Mouse (Mus musculus): ENCODE results near the gene Sec24d.

The Sec24d gene

GRCm38 (mm10) chr3:123266753-123267651, at the start of gene Sec24d:
TSS of gene Sec24d (plus strand) at chr3:123267455.
- DNase-seq (ENCODE audit: low spot score in 2 of 2) = peak; percentile 73 to 75

GRCm38 (mm10) chr3:123218646-123219045, 48.6 kb upstream of the Sec24d start:
- DNase-seq (ENCODE audit: low spot score in 2 of 2) = no peak

DNA sequence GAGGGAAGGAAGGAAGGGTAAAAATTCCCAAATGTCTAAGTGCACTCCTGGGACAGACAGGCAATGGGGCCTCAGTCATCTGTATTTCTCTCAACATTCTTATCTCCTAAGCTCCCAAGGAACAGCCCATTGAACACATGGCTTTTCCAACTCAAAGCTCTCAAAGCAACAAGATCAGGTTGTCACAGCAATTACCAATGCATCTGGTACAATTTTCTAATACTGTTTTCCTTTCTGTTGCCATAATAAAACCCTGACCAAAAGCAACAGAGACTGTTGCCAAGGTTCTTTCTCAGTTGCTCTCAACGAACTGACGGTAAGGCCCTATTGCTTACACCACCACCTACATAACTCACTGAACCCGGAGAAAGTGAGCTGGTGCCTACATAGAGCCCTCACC, 40.0 kb upstream of the Sec24d start:
- no peak for DNase-seq (ENCODE audit: low spot score in 2 of 2)

- no peak for DNase-seq (ENCODE audit: low spot score in 2 of 2)
These were observed 35.6 kb upstream of the Sec24d start for GRCm38 (mm10) chr3:123231639-123232038.

GRCm38 (mm10) chr3:123234191-123234836, 32.9 kb upstream of the Sec24d start:
- peak in 1 of 2 experiments; percentile 8 for DNase-seq (ENCODE audit: low spot score in 2 of 2)

- no peak for DNase-seq (ENCODE audit: low spot score in 2 of 2)
These were observed 31.8 kb upstream of the Sec24d start for GRCm38 (mm10) chr3:123235495-123235894.

GRCm38 (mm10) chr3:123235921-123236320, 31.3 kb upstream of the Sec24d start, which contains the start of gene Synpo2:
TSS of gene Synpo2 (minus strand) at chr3:123236149.
- DNase-seq (ENCODE audit: low spot score in 2 of 2) = peak in 1 of 2 experiments; percentile 6

GRCm38 (mm10) chr3:123237039-123237438, 30.2 kb upstream of the Sec24d start:
- DNase-seq (ENCODE audit: low spot score in 2 of 2) = no peak

- no peak for DNase-seq (ENCODE audit: low spot score in 2 of 2)
These were observed 29.8 kb upstream of the Sec24d start for GRCm38 (mm10) chr3:123237446-123237845.

DNA sequence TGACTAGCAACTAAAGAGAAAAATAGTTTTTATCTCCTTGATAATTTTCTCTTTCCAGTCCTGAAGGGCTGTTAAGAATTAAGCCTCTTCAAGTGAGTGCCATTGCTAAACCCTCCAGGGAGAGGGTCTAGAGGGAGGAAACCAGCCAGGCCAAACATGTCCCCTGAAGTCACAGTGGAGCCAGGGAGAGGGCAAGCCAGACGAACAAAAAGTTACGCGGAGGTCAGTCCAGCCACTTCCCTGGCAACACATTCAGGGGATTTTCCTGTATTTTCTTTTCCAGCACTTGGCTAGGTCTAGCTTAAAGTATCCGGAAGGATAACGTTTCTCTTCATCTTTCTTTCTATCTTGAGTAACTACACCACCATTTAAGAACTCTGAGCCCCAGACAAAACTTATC, 22.9 kb upstream of the Sec24d start:
- DNase-seq (ENCODE audit: low spot score in 2 of 2) = no peak

DNA sequence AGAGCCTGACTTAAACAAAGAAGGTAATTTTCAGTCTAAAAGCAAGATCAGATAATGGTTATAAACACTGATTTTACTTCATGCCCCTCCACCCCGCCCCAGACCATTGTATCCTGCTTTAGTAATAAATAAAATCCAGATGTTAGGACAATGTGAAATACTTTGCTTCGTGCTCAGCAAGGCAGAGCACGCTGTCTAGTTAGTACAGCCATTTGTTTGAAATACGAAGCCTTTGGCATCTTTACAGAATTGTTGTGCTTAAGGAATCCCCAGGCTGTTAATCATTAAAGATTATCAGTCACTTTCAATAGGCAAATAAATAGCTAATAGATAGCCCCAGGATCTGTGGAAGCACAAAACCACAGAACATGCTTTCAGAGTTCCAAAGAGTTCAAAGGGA, 21.6 kb upstream of the Sec24d start:
- no peak for DNase-seq (ENCODE audit: low spot score in 2 of 2)

DNA sequence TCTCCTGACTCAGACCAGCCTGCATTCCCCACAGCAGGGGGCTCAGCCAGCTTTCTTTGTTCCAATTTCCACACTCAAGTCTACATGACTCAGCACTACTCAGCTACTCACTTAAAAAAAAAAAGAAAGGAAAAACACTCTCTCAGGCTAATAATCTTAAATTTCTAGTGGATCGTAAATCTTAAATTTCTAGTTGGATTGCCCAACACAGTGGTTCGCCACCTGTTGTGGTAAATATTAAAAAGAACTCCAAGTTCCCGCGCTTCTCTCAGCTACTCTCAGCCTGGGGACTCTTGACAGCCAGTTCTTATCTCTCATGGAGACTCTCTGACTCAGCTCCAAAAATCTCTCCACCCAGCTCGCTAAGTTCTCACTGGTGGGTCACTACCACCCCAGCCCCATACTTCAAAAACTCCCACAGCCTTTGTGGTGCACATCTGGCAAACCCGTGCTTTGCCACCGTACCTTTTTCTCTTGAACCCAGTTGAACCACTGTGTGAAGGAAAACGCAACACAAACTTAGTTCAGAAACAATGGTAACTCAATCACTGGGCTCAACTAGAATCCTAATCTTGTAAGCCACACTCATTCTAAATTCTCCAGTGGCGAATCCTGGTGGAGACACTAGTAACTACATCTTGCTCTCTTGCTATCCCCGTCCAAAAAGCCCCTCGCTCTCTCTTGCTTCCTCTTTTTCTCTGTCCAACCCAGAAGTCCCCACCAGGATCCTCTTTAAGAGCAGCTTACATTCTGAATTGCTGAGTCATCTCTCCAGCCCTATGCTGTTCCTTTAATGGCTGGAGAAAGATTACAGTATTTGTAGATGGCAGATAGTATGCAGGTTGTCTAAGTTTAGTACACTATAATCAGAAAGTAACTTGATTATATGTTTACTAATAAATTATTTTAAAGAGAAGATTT, 10.8 kb upstream of the Sec24d start:
- peak in 1 of 2 experiments; percentile 8 for DNase-seq (ENCODE audit: low spot score in 2 of 2)

DNA sequence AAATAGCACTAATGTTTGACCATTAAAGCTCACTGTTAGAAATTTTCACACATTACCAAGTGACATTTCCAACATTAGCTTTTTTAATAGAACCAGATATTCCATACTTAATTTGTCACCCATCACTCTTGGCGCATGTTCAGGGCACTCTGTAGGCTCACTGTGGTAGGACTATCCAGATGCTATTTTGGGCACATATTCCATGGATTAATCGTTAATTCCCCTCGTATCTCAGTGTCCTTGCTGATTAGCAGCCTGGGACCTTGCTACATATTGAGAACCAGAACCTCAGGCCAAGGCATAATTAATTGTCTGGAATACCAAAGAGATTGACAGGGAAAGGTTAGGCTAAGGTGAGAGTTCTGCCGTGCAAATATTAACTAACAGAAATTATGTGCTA, 8.5 kb upstream of the Sec24d start:
- no peak for DNase-seq (ENCODE audit: low spot score in 2 of 2)

GRCm38 (mm10) chr3:123264706-123265105, 2.5 kb upstream of the Sec24d start:
- DNase-seq (ENCODE audit: low spot score in 2 of 2) = no peak

GRCm38 (mm10) chr3:123267741-123268201, 516 bp downstream of the Sec24d start:
- DNase-seq (ENCODE audit: low spot score in 2 of 2) = peak; percentile 7 to 15

DNA sequence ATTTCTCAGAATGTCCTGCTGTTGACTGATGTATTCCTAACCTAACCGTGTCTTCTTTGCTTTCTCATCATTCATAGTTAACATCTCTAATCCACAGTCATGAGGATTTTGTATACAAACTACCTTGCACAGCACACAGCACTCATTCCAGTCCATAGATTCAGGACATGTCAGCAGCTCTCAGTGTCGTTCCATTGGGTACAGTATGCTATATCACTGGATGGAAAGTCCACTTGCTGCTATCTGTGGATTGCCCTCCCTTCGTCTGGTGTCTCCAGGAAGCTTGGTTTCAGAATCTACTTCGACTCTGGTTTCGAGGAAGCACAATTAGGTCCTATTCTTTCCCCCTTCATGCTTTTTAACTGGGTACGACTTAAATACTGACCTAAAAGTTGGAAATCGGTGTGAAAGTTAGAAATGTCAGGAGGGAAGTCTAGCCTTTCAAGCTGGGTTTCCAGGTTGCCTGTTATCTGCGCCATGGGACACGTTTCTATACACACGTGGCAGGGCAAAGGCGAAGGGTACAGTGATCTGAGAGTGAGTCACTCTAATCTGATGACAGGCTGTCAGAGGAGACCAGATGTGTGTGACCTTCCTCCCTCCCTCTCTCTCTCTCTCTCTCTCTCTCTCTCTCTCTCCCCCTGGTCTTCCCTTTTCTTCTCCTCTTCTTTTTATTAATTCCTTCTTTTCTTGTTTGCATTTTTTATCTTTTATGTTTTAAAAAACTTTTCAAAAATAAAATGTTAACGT, 15.8 kb downstream of the Sec24d start:
- no peak for DNase-seq (ENCODE audit: low spot score in 2 of 2)

- no peak for DNase-seq (ENCODE audit: low spot score in 2 of 2)
These were observed 17.0 kb downstream of the Sec24d start for GRCm38 (mm10) chr3:123284284-123284683.

GRCm38 (mm10) chr3:123285649-123286048, 18.4 kb downstream of the Sec24d start:
- no peak for DNase-seq (ENCODE audit: low spot score in 2 of 2)

- no peak for DNase-seq (ENCODE audit: low spot score in 2 of 2)
These were observed 21.8 kb downstream of the Sec24d start for GRCm38 (mm10) chr3:123288856-123289570.

GRCm38 (mm10) chr3:123291670-123292069, 24.4 kb downstream of the Sec24d start:
- no peak for DNase-seq (ENCODE audit: low spot score in 2 of 2)

Measured in natural killer cell, adult 2 months (primary cell).